Mouse (Mus musculus): ENCODE results near the gene Gm29609. TPM values are rescaled to one million over a fixed set of nuclear protein-coding genes. Genes with fewer than 3 reads are reported as not detected.

Gm29609 gene
- polyA plus RNA-seq, 1 experiment from 2014 or later: 1.9 TPM

DNA sequence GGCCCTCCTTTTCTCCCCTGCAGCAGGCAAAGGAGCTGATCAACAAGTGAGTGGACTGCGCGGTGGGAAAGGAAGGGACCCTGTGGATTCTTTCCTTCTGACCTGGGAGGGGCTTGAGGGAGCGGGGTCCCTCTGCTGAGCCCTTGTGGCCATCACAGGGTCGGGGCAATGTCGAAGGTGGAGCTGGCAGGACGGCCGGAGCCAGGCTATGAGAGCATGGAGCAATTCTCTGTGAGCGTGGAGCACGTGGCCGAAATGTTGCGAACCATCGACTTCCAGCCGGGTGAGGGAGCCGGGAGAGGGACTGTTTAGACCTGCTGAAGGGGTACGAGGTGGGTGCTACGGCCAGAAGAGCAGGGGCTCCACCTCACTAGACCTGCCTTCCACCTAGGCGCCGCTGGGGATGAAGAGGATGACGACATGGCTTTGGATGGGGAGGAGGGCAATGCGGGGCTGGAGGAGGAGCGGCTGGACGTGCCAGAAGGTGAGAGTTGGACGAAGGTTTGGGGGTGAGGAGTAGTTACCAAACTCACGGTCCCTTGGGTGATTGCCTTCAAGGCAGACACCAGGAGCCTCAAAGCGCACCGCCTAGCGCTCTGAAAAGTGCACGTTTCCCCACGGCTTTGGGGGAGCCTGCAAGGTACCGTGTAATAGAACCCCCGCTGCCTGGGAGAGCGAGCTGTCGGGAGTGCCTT, 42.8 kb downstream of the Gm29609 start:
- WGBS: 1% methylated on average over 32 of the region's 33 CpGs
- no peak overlapping the region for H3K9ac ChIP-seq (ENCODE audit: low read length)
- no peak for ATAC-seq (ENCODE audit: low read depth)
- no peak overlapping the region for H3K27ac ChIP-seq (ENCODE audit: low read length)
- H3K36me3 ChIP-seq (ENCODE audit: control insufficient read depth, insufficient read depth, low read length): 0 out of 2 replicates have a peak, but pooled peaks cover 2% of the 10 kb centered on the region
- no peak overlapping the region for H3K4me3 ChIP-seq (ENCODE audit: low read length)
- peaks cover 56% of the 10 kb centered on the region for H3K27me3 ChIP-seq (ENCODE audit: control insufficient read depth, insufficient read depth, low read depth, low read length)
- no peak overlapping the region for H3K4me2 ChIP-seq (ENCODE audit: low read depth, low read length)
- peaks cover 7% of the 10 kb centered on the region; the same call in 1 of the 2 replicates for H3K4me1 ChIP-seq (replicated peaks; ENCODE audit: control insufficient read depth, insufficient read depth, low read length)
- H3K9me3 ChIP-seq (ENCODE audit: control insufficient read depth, low read length): no peaks in the 10 kb centered on the region

DNA sequence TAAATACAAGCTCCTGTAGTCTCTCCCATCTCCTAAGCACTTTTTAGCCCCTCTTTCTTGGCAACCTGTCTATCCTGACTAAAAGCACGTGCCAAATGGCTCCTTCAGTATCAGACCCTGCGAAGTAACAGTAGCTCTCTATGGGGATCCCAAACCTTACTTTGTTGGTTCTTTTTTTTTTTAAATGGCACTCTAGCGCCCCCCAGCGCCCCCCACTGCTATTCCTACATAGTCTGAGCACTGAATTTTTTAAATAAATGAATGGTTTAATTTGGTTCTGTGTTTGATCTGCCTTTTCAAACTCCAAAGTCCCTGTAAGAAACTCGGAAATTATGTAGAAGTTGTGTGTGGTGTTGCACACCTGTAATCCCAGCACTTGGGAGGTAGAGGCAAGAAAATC, 53.7 kb downstream of the Gm29609 start:
- ATAC-seq (ENCODE audit: low read depth): no peak
- no peaks in the 10 kb centered on the region for H3K9me3 ChIP-seq (ENCODE audit: control insufficient read depth, low read length)
- H3K4me2 ChIP-seq (ENCODE audit: low read depth, low read length): no peak overlapping the region
- H3K9ac ChIP-seq (ENCODE audit: low read length): no peak overlapping the region
- H3K4me1 ChIP-seq (replicated peaks; ENCODE audit: control insufficient read depth, insufficient read depth, low read length): no peaks in the 10 kb centered on the region
- no peak overlapping the region for H3K4me3 ChIP-seq (ENCODE audit: low read length)
- H3K36me3 ChIP-seq (ENCODE audit: control insufficient read depth, insufficient read depth, low read length): no peaks in the 10 kb centered on the region
- H3K27ac ChIP-seq (ENCODE audit: low read length): no peak overlapping the region
- 36% methylated on average over 5 of the region's 5 CpGs for WGBS
- no peaks in the 10 kb centered on the region for H3K27me3 ChIP-seq (ENCODE audit: control insufficient read depth, insufficient read depth, low read depth, low read length)

DNA sequence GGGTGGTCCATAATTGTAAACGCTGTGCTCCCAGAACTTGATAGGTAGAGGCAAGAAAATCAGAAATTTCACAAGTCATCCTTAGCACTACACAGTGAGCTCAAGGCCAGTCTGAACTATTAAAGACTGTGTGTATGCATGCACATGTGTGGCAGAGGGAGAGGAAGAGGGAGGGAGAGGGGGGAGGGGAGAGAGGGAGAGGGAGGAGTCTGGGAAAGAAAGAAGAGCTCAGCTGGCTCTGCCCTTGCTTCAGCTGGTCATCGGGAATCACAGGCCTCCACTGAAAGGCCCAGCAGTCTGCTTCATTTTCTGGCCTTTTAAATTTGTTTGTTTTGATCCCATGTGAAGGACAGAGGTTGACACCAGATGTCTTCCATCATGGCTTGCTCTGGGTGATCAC, 56.2 kb downstream of the Gm29609 start:
- H3K4me2 ChIP-seq (ENCODE audit: low read depth, low read length): no peak overlapping the region
- no peak for ATAC-seq (ENCODE audit: low read depth)
- no peak overlapping the region for H3K27ac ChIP-seq (ENCODE audit: low read length)
- H3K4me3 ChIP-seq (ENCODE audit: low read length): no peak overlapping the region
- 43% methylated on average over 2 of the region's 2 CpGs for WGBS
- no peak overlapping the region for H3K9ac ChIP-seq (ENCODE audit: low read length)
- no peaks in the 10 kb centered on the region for H3K27me3 ChIP-seq (ENCODE audit: control insufficient read depth, insufficient read depth, low read depth, low read length)
- H3K4me1 ChIP-seq (replicated peaks; ENCODE audit: control insufficient read depth, insufficient read depth, low read length): no peaks in the 10 kb centered on the region
- no peaks in the 10 kb centered on the region for H3K9me3 ChIP-seq (ENCODE audit: control insufficient read depth, low read length)
- H3K36me3 ChIP-seq (ENCODE audit: control insufficient read depth, insufficient read depth, low read length): no peaks in the 10 kb centered on the region

DNA sequence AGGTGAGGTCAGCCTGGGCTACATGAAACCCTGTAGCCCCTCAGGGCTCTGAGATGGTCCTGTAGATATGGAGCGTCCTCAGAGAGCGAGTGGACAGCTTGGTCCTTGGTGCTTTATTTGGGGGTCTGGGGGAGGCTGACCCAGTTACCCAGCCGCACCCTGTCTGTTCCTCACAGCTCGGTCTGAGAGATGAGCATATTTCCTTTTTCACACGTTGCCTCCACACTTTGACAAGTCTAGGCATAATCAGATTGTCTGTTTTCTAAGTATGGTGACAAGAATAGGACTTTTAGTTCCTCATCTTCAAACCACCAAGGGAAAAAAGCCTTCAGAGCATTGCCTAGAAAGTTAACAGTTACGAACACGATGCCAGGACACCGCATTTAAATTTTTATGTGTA, 58.6 kb downstream of the Gm29609 start:
- ATAC-seq (ENCODE audit: low read depth): no peak
- H3K27me3 ChIP-seq (ENCODE audit: control insufficient read depth, insufficient read depth, low read depth, low read length): no peaks in the 10 kb centered on the region
- no peak overlapping the region for H3K27ac ChIP-seq (ENCODE audit: low read length)

DNA sequence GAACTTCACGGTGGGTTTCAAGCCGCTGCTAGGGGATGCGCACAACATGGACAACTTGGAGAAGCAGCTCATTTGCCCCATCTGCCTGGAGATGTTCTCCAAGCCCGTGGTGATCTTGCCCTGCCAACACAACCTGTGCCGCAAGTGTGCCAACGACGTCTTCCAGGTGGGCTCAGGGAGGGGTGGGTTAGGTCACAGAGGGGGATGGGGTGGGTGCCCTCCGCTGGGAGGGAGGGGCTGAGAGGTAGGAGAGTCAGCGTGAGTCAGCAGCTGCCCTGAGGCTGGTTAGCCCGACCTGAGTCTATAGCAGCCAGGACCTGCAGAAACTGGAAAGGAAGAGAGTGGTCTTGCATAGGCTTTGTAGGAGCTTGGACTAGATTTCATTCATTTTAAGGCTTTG, 62.8 kb downstream of the Gm29609 start:
- H3K4me2 ChIP-seq (ENCODE audit: low read depth, low read length): no peak overlapping the region
- H3K4me1 ChIP-seq (replicated peaks; ENCODE audit: control insufficient read depth, insufficient read depth, low read length): no peaks in the 10 kb centered on the region
- H3K9ac ChIP-seq (ENCODE audit: low read length): no peak overlapping the region
- no peak overlapping the region for H3K27ac ChIP-seq (ENCODE audit: low read length)
- WGBS: 19% methylated on average over 10 of the region's 10 CpGs
- no peaks in the 10 kb centered on the region for H3K36me3 ChIP-seq (ENCODE audit: control insufficient read depth, insufficient read depth, low read length)
- H3K27me3 ChIP-seq (ENCODE audit: control insufficient read depth, insufficient read depth, low read depth, low read length): peaks cover 4% of the 10 kb centered on the region; the same call in 1 of the 2 replicates
- ATAC-seq (ENCODE audit: low read depth): no peak
- H3K4me3 ChIP-seq (ENCODE audit: low read length): no peak overlapping the region
- H3K9me3 ChIP-seq (ENCODE audit: control insufficient read depth, low read length): no peaks in the 10 kb centered on the region

More for the DNA sequence above, 58.6 kb downstream of the Gm29609 start:
- Histone ChIP-seq H3K9ac (ENCODE audit: low read length) (no peak overlapping the region), H3K4me3 (ENCODE audit: low read length) (no peak overlapping the region), H3K4me1 (replicated peaks; ENCODE audit: control insufficient read depth, insufficient read depth, low read length) (no peaks in the 10 kb centered on the region), H3K4me2 (ENCODE audit: low read depth, low read length) (no peak overlapping the region), H3K9me3 (ENCODE audit: control insufficient read depth, low read length) (no peaks in the 10 kb centered on the region), H3K36me3 (ENCODE audit: control insufficient read depth, insufficient read depth, low read length) (no peaks in the 10 kb centered on the region)
- WGBS: 81% methylated on average over 8 of the region's 8 CpGs

DNA sequence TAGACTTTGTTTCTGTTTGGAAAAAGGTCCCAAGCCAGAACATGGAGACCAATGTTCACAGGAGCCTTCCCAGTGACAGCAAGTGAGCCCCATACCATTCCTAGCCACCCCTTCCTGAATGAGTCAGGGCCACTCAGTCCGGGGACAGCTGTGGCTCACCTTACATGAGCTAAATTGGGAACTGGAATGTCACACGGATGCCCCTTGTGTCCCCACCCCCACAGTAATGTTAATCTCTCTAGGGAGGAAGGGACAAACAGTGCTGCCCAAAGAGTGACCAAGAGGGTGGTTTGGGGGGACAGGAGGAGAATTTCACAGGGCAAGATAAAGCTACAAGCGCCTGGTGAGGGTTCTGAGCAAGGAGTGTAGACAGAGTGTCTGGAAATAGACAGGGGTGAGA, 63.4 kb downstream of the Gm29609 start, which contains the start of gene Trim54:
Gene Trim54 (plus strand): TSS at position 359 of the 400 bp plus-strand sequence.
- H3K9me3 ChIP-seq (ENCODE audit: control insufficient read depth, low read length): no peaks in the 10 kb centered on the region
- H3K4me1 ChIP-seq (replicated peaks; ENCODE audit: control insufficient read depth, insufficient read depth, low read length): no peaks in the 10 kb centered on the region
- peaks cover 4% of the 10 kb centered on the region; the same call in 1 of the 2 replicates for H3K27me3 ChIP-seq (ENCODE audit: control insufficient read depth, insufficient read depth, low read depth, low read length)
- 16% methylated on average over 3 of the region's 3 CpGs for WGBS
- no peak for ATAC-seq (ENCODE audit: low read depth)
- no peak within 1 kb of the TSS for H3K27ac ChIP-seq (ENCODE audit: low read length)
- H3K4me2 ChIP-seq (ENCODE audit: low read depth, low read length): no peak within 1 kb of the TSS
- no peak within 1 kb of the TSS for H3K9ac ChIP-seq (ENCODE audit: low read length)
- no peak within 1 kb of the TSS for H3K4me3 ChIP-seq (ENCODE audit: low read length)
- no peaks in the 10 kb centered on the region for H3K36me3 ChIP-seq (ENCODE audit: control insufficient read depth, insufficient read depth, low read length)

DNA sequence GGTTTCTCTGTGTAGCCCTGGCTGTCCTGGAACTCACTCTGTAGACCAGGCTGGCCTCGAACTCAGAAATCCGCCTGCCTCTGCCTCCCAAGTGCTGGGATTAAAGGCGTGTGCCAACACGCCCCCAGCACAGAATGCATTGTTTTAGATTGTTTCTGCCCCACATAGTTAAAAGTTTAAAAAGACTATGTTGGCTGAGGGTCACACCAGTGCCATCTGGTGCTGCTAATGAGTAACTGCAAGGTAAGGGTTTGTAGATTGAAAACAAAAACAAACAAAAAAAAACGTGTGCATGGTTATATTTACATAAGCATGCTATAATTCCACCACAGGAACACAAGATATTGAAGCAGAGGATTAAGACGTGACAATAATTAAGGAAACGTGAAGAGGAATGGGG, 68.9 kb downstream of the Gm29609 start:
- no peak for ATAC-seq (ENCODE audit: low read depth)
- H3K4me1 ChIP-seq (replicated peaks; ENCODE audit: control insufficient read depth, insufficient read depth, low read length): no peaks in the 10 kb centered on the region
- 34% methylated on average over 7 of the region's 7 CpGs for WGBS

DNA sequence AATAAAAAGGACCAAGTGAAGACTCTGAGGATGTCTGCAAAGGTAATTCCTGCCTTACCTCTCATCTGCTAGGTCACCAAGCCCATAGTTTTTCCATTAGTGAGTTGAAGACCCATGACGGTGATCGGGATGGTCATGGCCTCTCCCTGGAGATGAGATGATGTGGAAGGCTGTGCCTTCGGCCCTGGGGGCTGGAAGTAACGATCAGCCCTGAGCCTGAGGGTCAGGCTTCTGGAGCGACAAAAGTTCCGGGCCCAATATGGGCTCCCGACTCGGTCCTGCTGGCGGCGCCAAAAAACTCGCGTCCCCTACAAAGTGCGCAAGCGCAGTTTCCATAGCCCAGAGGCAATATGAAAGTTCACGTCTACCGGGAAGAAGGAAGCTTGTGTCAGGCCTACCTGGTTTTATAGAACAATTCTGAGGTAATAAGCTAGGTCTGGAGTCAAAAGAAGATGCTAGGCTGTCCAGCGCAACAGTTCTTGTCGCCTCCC, 71.7 kb downstream of the Gm29609 start, which contains the start of gene Slc30a3:
Gene Slc30a3 (minus strand): TSS at position 238 of the 491 bp plus-strand sequence.
- 88% methylated on average over 18 of the region's 18 CpGs for WGBS
- Histone ChIP-seq H3K4me1 (replicated peaks; ENCODE audit: control insufficient read depth, insufficient read depth, low read length) (no peaks in the 10 kb centered on the region), H3K9me3 (ENCODE audit: control insufficient read depth, low read length) (no peaks in the 10 kb centered on the region), H3K4me2 (ENCODE audit: low read depth, low read length) (no peak within 1 kb of the TSS), H3K36me3 (ENCODE audit: control insufficient read depth, insufficient read depth, low read length) (no peaks in the 10 kb centered on the region), H3K9ac (ENCODE audit: low read length) (no peak within 1 kb of the TSS), H3K4me3 (ENCODE audit: low read length) (no peak within 1 kb of the TSS), H3K27ac (ENCODE audit: low read length) (no peak within 1 kb of the TSS), H3K27me3 (ENCODE audit: control insufficient read depth, insufficient read depth, low read depth, low read length) (no peaks in the 10 kb centered on the region; the same call in 1 of the 2 replicates)
- no peak for ATAC-seq (ENCODE audit: low read depth)

More for the DNA sequence above, 68.9 kb downstream of the Gm29609 start:
- Histone ChIP-seq H3K9ac (ENCODE audit: low read length) (no peak overlapping the region), H3K36me3 (ENCODE audit: control insufficient read depth, insufficient read depth, low read length) (no peaks in the 10 kb centered on the region), H3K4me3 (ENCODE audit: low read length) (no peak overlapping the region), H3K27me3 (ENCODE audit: control insufficient read depth, insufficient read depth, low read depth, low read length) (peaks cover 4% of the 10 kb centered on the region; the same call in 1 of the 2 replicates), H3K9me3 (ENCODE audit: control insufficient read depth, low read length) (no peaks in the 10 kb centered on the region), H3K27ac (ENCODE audit: low read length) (no peak overlapping the region), H3K4me2 (ENCODE audit: low read depth, low read length) (no peak overlapping the region)

DNA sequence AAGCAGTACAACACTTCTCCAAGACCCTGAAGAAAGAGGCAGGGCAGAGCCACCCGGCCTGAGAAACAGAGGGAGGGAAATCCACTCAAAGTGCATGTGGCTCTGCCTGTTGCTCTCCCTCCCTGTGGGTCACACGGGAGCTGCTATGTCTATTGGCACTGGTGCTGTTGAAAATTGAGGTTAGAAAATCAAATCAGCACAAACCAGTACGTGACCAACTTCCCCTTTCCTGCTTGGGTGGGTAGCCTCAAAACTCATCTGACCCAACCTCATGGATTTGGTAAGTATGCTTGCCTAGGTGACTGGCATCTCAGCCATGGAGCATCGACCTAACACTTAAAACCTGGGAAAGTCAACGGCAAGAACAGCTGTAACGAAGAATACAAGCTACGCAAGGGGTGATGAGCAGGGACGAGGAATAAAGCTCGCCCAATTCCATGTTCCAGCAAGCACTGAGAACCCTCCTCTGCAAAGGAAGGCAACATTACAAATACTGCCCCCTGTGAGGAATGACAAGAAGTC, 73.8 kb downstream of the Gm29609 start, which contains the start of gene Dnajc5g:
Gene Dnajc5g (plus strand): TSS at position 472 of the 522 bp plus-strand sequence.
- Histone ChIP-seq H3K9ac (ENCODE audit: low read length) (no peak within 1 kb of the TSS), H3K27ac (ENCODE audit: low read length) (no peak within 1 kb of the TSS), H3K4me3 (ENCODE audit: low read length) (no peak within 1 kb of the TSS), H3K27me3 (ENCODE audit: control insufficient read depth, insufficient read depth, low read depth, low read length) (no peaks in the 10 kb centered on the region; the same call in 1 of the 2 replicates), H3K4me2 (ENCODE audit: low read depth, low read length) (no peak within 1 kb of the TSS), H3K9me3 (ENCODE audit: control insufficient read depth, low read length) (no peaks in the 10 kb centered on the region), H3K36me3 (ENCODE audit: control insufficient read depth, insufficient read depth, low read length) (no peaks in the 10 kb centered on the region), H3K4me1 (replicated peaks; ENCODE audit: control insufficient read depth, insufficient read depth, low read length) (no peaks in the 10 kb centered on the region)
- ATAC-seq (ENCODE audit: low read depth): no peak
- 77% methylated on average over 9 of the region's 9 CpGs for WGBS

Data from lung, embryonic 16.5 days (tissue).